Mouse (Mus musculus) heart, postnatal 0 days (tissue): Measurements from ENCODE around the gene Lrrn2. TPM values are rescaled to one million over a fixed set of nuclear protein-coding genes. Genes with fewer than 3 reads are reported as not detected.
A peak's percentile ranks its signal among the peaks of the same experiment; 100 is the strongest.

ENCODE experiments used
- ATAC-seq: fragments of 200-750 bp; cut with Nextera tagmentation; 2 replicates; pipeline ENCODE4 v1.8.0; 2017; ENCODE audit warnings: low read depth, moderate number of reproducible peaks, moderate library complexity; ENCODE audit not compliant: insufficient read depth
- DNase-seq: peaks from one replicate; pipeline ENCODE4 v3.0.0-alpha.2; 2016; ENCODE audit warnings: low spot score
- H3K27ac ChIP-seq: fragments of 300-500 bp; sonication (generic); 2 replicates; pipeline ENCODE4 v1.5.1; 2014; ENCODE audit warnings: low read depth, mild to moderate bottlenecking
- H3K27me3 ChIP-seq: fragments of 300-500 bp; sonication (generic); 2 replicates; pipeline ENCODE4 v1.6.1; 2014; ENCODE audit warnings: low read length, mixed read lengths; ENCODE audit not compliant: control insufficient read depth, insufficient read depth
- H3K36me3 ChIP-seq: fragments of 300-500 bp; sonication (generic); replicated peaks from 2 replicates; pipeline ENCODE4 v1.6.1; 2014; ENCODE audit warnings: low read length, mixed read lengths; ENCODE audit not compliant: control insufficient read depth, insufficient read depth
- H3K4me1 ChIP-seq: fragments of 300-500 bp; sonication (generic); 2 replicates; pipeline ENCODE4 v1.6.1; 2014; ENCODE audit warnings: antibody characterized with exemption; ENCODE audit not compliant: control insufficient read depth, insufficient read depth
- H3K4me2 ChIP-seq: fragments of 300-500 bp; sonication (generic); 2 replicates; pipeline ENCODE4 v1.6.1; 2014; ENCODE audit warnings: low read depth, mild to moderate bottlenecking, low read length, moderate library complexity
- H3K4me3 ChIP-seq: fragments of 300-500 bp; sonication (generic); 2 replicates; pipeline ENCODE4 v1.5.1; 2014; ENCODE audit warnings: low read depth, low read length
- H3K9ac ChIP-seq: fragments of 300-500 bp; sonication (generic); replicated peaks from 2 replicates; pipeline ENCODE4 v1.6.1; 2014; ENCODE audit warnings: low read depth, low read length, mixed read lengths
- H3K9me3 ChIP-seq: fragments of 300-500 bp; sonication (generic); replicated peaks from 2 replicates; pipeline ENCODE4 v1.6.1; 2016; ENCODE audit warnings: low read length; ENCODE audit not compliant: control insufficient read depth
- CTCF ChIP-seq: IDR thresholded peaks from 2 replicates; pipeline ENCODE4 v1.5.1; 2016; ENCODE audit warnings: antibody characterized with exemption, control low read depth, low read depth
- EP300 ChIP-seq: IDR thresholded peaks from 2 replicates; pipeline ENCODE4 v1.6.1; 2016; ENCODE audit warnings: antibody characterized with exemption, low read depth
- WGBS: fragments of 180-500 bp; shearing (Covaris S2); extraction: QIAGEN DNeasy Blood & Tissue Kit; methylation state at CpG from one replicate; pipeline ENCODE4 v1.1.7; 2014; 5-methylcytosine and 5-hydroxymethylcytosine counted together
- polyA plus RNA-seq: library from polyadenylated mRNA; unstranded; fragments of >200 nt; fragmentation: Nextera tagmentation; extraction: Ambion mirVana; gene quantifications from 2 replicates; pipeline ENCODE4 v1.2.1, GENCODE M21; 2015
- total RNA-seq: library from RNA; depleted of rRNA; stranded (reverse); fragments of >200 nt; gene quantifications from 2 replicates; pipeline ENCODE4 v1.2.3, GENCODE M21; 2014; ENCODE audit warnings: low replicate concordance

Lrrn2 gene
- total and polyA plus RNA-seq, 2 experiments from 2014 or later: 5.0 to 7.0 TPM

DNA sequence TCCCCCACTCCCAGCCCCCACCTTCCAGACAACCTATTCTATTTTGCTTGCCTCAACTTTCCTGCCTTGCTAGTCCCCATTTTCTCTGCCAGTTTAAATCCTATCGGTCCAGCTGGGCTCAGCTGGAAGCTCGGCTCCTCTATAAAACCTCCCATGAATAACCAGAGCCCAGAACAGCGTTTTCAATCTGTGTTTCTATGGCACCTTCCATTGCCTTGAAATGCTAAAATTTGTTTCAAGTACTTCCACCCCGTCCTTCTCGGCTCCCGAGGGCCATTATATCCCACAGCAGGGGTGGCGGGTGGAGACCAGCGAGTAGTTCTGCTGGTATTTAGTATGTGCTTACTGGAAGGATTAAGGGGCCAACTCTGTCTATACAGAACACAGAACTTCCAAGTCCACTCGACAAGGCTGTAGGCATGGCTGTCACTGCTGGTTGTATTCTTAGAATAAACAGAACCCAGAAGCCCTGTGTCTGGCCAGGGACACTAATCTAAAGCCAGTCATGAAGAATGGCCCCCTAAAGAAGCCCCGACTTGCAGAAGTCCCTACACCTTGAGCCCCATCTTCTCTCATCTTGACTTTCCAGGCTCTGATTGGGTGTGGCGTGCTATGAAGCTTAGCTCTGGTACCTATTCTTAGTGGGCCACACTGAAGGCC is 992 bp upstream of the Lrrn2 start:
- no peak overlapping the region for H3K27ac ChIP-seq
- 50% methylated on average over 11 of the region's 11 CpGs for WGBS
- H3K27me3 ChIP-seq: peaks cover 39% of the 10 kb centered on the region
- H3K4me2 ChIP-seq: no peak overlapping the region
- no peak for DNase-seq
- H3K9me3 ChIP-seq: no peaks in the 10 kb centered on the region
- no peaks in the 10 kb centered on the region for H3K36me3 ChIP-seq
- no peak overlapping the region for H3K9ac ChIP-seq
- H3K4me1 ChIP-seq: peaks cover 20% of the 10 kb centered on the region; the same call in 1 of the 2 replicates
- no peak overlapping the region for H3K4me3 ChIP-seq
- TF ChIP-seq CTCF (no peak), EP300 (no peak)
- no peak for ATAC-seq

DNA sequence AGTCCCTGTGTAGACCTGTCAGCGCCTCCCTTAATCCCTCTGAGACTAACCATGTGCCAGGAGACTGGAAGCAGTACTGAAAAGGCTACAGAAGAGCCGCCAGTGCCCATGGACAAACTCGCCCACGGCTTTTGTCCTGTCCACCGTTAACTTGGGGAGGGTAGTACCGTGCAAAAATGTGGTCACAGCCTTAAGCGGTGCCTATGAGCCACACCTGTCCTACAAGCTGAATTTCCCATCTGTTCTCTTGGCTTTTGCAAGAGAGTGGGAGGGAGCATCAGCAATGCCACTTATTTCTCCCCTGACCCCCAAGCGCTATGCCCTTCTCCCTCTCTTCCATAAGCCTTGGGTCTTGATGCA is 292 bp upstream of the Lrrn2 start:
- ATAC-seq: peak; percentile 67
- no peak for TF ChIP-seq EP300
- TF ChIP-seq CTCF: no peak
- Histone ChIP-seq H3K9ac (no peak overlapping the region), H3K27me3 (peaks cover 39% of the 10 kb centered on the region), H3K4me2 (peak overlapping the region; percentile 96), H3K4me3 (peak overlapping the region; percentile 63), H3K36me3 (no peaks in the 10 kb centered on the region), H3K27ac (no peak overlapping the region), H3K9me3 (no peaks in the 10 kb centered on the region), H3K4me1 (peaks cover 20% of the 10 kb centered on the region; the same call in 1 of the 2 replicates)
- DNase-seq: peak; percentile 37
- 6% methylated on average over 8 of the region's 8 CpGs for WGBS

DNA sequence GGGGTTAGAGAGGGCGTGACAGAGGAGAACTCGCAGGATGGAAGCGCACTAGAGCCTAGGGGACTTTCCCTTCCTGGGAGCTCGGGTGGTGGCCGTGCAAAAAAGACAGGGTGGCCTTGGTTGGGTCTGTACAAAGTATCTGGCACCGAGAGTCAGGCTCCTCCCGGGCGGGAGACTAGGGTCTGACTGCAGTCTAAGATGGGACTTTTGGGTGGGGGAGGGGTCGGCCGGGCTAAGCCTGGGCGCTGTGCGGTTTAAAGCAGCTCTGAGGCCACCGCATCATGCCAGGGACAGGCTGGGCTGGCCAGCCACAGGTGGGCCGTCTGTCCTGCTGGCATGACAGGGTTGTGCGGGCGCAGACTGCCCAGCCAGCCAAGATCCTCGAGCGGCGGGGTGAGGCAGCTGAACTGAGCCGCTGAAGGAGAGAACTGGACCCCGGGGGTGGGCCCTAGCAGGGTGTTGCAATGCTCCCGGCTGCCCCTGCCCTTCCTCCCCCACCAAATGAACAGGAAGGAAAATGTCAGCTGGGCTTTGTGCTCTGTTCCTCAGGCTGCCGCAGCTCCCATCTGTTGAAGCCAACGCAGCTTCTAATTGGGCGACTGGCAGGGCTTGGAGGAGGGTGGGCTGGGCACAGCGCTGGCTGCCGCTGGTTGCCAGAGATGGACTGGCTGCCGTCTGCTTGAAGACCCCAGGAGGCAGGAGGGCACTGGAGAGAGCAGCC is 1.1 kb downstream of the Lrrn2 start:
- Histone ChIP-seq H3K36me3 (no peaks in the 10 kb centered on the region), H3K9ac (peak overlapping the region; percentile 48), H3K4me3 (peak overlapping the region; percentile 63), H3K9me3 (no peaks in the 10 kb centered on the region), H3K4me2 (peak overlapping the region; percentile 96), H3K27ac (no peak overlapping the region), H3K4me1 (peaks cover 20% of the 10 kb centered on the region; the same call in 1 of the 2 replicates), H3K27me3 (peaks cover 39% of the 10 kb centered on the region)
- no peak for TF ChIP-seq EP300
- TF ChIP-seq CTCF: no peak
- WGBS: 4% methylated on average over 28 of the region's 28 CpGs
- peak; percentile 9 for DNase-seq
- ATAC-seq: peak; percentile 22; the same call in 1 of the 2 replicates

DNA sequence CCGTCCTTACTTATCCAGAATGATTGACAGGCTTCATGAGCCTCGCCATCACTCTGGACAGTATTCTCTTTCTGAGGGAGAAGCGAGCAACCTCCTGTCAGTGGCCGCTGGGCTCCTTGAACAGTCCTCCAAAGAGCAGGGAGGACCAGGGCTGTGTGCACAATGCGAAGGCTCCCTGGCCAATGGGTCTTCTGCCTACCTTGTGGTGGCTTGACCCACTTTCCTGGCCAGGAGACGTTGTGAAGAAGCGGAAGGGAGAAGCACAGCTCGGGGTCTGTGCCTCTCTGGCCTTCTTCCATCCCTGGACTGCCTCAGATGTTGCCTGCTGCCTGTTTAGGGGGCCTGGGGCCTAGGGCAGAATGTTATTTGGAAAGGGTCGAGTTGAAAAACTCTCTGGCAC is 1.8 kb downstream of the Lrrn2 start:
- peaks cover 39% of the 10 kb centered on the region for H3K27me3 ChIP-seq
- WGBS: 65% methylated on average over 9 of the region's 9 CpGs
- H3K4me3 ChIP-seq: 0 out of 2 replicates have a peak overlapping the region, but pooled peaks have one; percentile 63

DNA sequence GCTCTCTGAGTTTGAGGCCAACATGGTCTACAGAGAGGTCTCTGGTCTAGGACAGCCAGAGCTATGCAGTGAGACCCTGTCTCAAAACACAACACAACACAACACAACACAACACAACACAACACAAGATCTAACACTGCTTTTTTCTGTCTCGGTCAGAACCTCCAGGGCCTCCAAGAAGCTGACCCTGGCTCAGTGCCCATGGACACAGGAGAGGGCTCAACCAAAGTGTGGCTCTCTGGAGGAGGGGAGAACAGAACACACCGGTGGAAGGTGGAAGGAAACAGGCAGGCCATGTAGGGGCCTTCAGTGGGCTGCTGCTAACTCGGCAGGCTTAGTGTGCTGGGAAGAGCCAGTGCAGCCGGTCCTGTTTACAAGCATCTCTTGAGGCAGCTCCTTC is 5.6 kb downstream of the Lrrn2 start:
- no peaks in the 10 kb centered on the region for H3K36me3 ChIP-seq
- no peak overlapping the region for H3K4me2 ChIP-seq
- ATAC-seq: no peak
- no peak overlapping the region for H3K27ac ChIP-seq
- 0 out of 2 replicates have a peak, but pooled peaks cover 10% of the 10 kb centered on the region for H3K4me1 ChIP-seq
- TF ChIP-seq EP300 (no peak), CTCF (no peak)
- no peaks in the 10 kb centered on the region for H3K9me3 ChIP-seq
- no peak overlapping the region for H3K4me3 ChIP-seq
- DNase-seq: no peak
- 56% methylated on average over 4 of the region's 4 CpGs for WGBS
- peaks cover 17% of the 10 kb centered on the region for H3K27me3 ChIP-seq
- no peak overlapping the region for H3K9ac ChIP-seq

More for the DNA sequence above, 1.8 kb downstream of the Lrrn2 start:
- Histone ChIP-seq H3K36me3 (no peaks in the 10 kb centered on the region), H3K4me1 (peaks cover 20% of the 10 kb centered on the region; the same call in 1 of the 2 replicates), H3K27ac (no peak overlapping the region), H3K4me2 (peak overlapping the region; percentile 96), H3K9me3 (no peaks in the 10 kb centered on the region), H3K9ac (no peak overlapping the region)
- ATAC-seq (no peak), DNase-seq (no peak)
- no peak for TF ChIP-seq EP300
- no peak for TF ChIP-seq CTCF
